Mouse (Mus musculus) hindbrain, embryonic 12.5 days (tissue): Measurements from ENCODE around the gene Nynrin. TPM values are rescaled to one million over a fixed set of nuclear protein-coding genes. Genes with fewer than 3 reads are reported as not detected.

Experiments used
- ATAC-seq: fragments of 200-750 bp; cut with Nextera tagmentation; 2 replicates; pipeline ENCODE4 v1.8.0; 2017; ENCODE audit warnings: moderate TSS enrichment; ENCODE audit not compliant: low FRiP score
- H3K27ac ChIP-seq: fragments of 300-500 bp; sonication (generic); 2 replicates; pipeline ENCODE4 v1.5.1; 2016; ENCODE audit warnings: mild to moderate bottlenecking
- H3K27me3 ChIP-seq: fragments of 300-500 bp; sonication (generic); 2 replicates; pipeline ENCODE4 v1.6.1; 2016; ENCODE audit warnings: mild to moderate bottlenecking
- H3K36me3 ChIP-seq: fragments of 300-500 bp; sonication (generic); 2 replicates; pipeline ENCODE4 v1.6.1; 2016; ENCODE audit warnings: mild to moderate bottlenecking
- H3K4me1 ChIP-seq: fragments of 300-500 bp; sonication (generic); 2 replicates; pipeline ENCODE4 v1.6.1; 2016
- H3K4me2 ChIP-seq: fragments of 300-500 bp; sonication (generic); replicated peaks from 2 replicates; pipeline ENCODE4 v1.6.1; 2016; ENCODE audit warnings: mild to moderate bottlenecking
- H3K4me3 ChIP-seq: fragments of 300-500 bp; sonication (generic); 2 replicates; pipeline ENCODE4 v1.5.1; 2016; ENCODE audit warnings: mild to moderate bottlenecking
- H3K9ac ChIP-seq: fragments of 300-500 bp; sonication (generic); 2 replicates; pipeline ENCODE4 v1.6.1; 2016; ENCODE audit warnings: mild to moderate bottlenecking, moderate library complexity
- H3K9me3 ChIP-seq: fragments of 300-500 bp; sonication (generic); replicated peaks from 2 replicates; pipeline ENCODE4 v1.6.1; 2016; ENCODE audit warnings: mild to moderate bottlenecking
- WGBS: fragments of 180-500 bp; shearing (Covaris S2); methylation state at CpG from one replicate; pipeline ENCODE4 v1.1.7; 2016; 5-methylcytosine and 5-hydroxymethylcytosine counted together
- polyA plus RNA-seq: library from polyadenylated mRNA; unstranded; fragments of >200 nt; fragmentation: Nextera tagmentation; extraction: Ambion mirVana; gene quantifications from 2 replicates; pipeline ENCODE4 v1.2.1, GENCODE M21; 2016

Nynrin gene
- polyA plus RNA-seq, 1 experiment from 2014 or later = 30.4 TPM

DNA sequence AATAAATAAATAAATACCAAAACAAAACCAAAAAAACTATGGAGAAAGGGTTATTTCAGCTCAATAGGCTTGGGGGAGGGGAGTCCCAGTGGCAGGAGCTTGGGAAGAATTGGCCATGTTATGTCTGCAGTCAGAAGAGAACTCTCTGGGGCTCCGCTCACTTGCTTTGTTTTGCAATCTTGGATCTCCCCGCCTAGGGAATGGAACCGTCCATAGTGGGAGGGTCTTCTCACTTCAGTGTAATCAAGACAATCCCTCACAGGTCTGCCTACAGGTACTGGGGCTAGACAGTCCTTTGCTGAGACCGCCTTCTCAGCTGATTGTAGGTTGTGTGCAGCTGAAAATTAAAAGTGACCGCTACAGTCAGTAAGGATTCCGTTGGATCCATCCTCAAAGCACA, 15.7 kb downstream of the Nynrin start:
- Histone ChIP-seq H3K9ac (no peak overlapping the region), H3K27me3 (no peaks in the 10 kb centered on the region), H3K4me3 (no peak overlapping the region), H3K9me3 (no peaks in the 10 kb centered on the region), H3K36me3 (peaks cover 77% of the 10 kb centered on the region), H3K4me2 (no peak overlapping the region), H3K27ac (no peak overlapping the region), H3K4me1 (peaks cover 13% of the 10 kb centered on the region; the same call in 1 of the 2 replicates)
- 97% methylated on average over 6 of the region's 6 CpGs for WGBS
- no peak for ATAC-seq

GRCm38 (mm10) chr14:55872039-55872438, 18.2 kb downstream of the Nynrin start:
- peaks cover 13% of the 10 kb centered on the region; the same call in 1 of the 2 replicates for H3K4me1 ChIP-seq
- no peak for ATAC-seq
- H3K4me2 ChIP-seq = no peak overlapping the region
- H3K9ac ChIP-seq = no peak overlapping the region
- peaks cover 53% of the 10 kb centered on the region for H3K36me3 ChIP-seq
- H3K27me3 ChIP-seq = no peaks in the 10 kb centered on the region
- no peaks in the 10 kb centered on the region for H3K9me3 ChIP-seq
- H3K4me3 ChIP-seq = no peak overlapping the region
- H3K27ac ChIP-seq = no peak overlapping the region
- WGBS = 92% methylated on average over 12 of the region's 12 CpGs

DNA sequence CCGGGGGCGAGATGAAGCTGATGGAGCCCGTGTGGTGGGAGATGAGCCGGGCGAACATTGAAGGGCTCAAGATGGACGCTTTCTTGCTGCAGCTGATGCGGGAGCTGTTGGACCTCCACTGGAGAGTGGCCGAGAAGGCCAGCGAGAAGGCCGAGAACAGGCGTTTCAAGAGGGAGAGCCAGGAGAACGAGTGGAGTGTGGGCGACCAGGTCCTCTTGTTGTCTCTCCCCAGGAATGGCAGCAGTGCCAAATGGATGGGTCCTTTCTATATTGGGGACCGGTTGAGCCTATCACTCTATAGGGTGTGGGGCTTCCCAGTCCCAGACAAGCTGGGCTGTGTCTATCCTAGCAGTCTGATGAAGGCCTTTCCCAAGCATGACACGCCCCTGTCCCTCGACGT, 18.7 kb downstream of the Nynrin start:
- peaks cover 53% of the 10 kb centered on the region for H3K36me3 ChIP-seq
- no peak overlapping the region for H3K27ac ChIP-seq
- no peak overlapping the region for H3K4me2 ChIP-seq
- no peak overlapping the region for H3K4me3 ChIP-seq
- H3K27me3 ChIP-seq = no peaks in the 10 kb centered on the region
- H3K4me1 ChIP-seq = peaks cover 13% of the 10 kb centered on the region; the same call in 1 of the 2 replicates
- no peak; the same call in 1 of the 2 replicates for ATAC-seq
- H3K9me3 ChIP-seq = no peaks in the 10 kb centered on the region
- WGBS = 91% methylated on average over 17 of the region's 17 CpGs
- no peak overlapping the region for H3K9ac ChIP-seq

GRCm38 (mm10) chr14:55873242-55873713, 19.5 kb downstream of the Nynrin start:
- H3K36me3 ChIP-seq = peaks cover 45% of the 10 kb centered on the region
- H3K4me2 ChIP-seq = peak overlapping the region; percentile 29
- no peaks in the 10 kb centered on the region for H3K27me3 ChIP-seq
- WGBS = 84% methylated on average over 8 of the region's 8 CpGs
- no peak overlapping the region; the same call in 1 of the 2 replicates for H3K9ac ChIP-seq
- no peaks in the 10 kb centered on the region for H3K9me3 ChIP-seq
- peaks cover 13% of the 10 kb centered on the region; the same call in 1 of the 2 replicates for H3K4me1 ChIP-seq
- H3K27ac ChIP-seq = peak overlapping the region; percentile 58
- peak; percentile 39 for ATAC-seq
- H3K4me3 ChIP-seq = no peak overlapping the region

DNA sequence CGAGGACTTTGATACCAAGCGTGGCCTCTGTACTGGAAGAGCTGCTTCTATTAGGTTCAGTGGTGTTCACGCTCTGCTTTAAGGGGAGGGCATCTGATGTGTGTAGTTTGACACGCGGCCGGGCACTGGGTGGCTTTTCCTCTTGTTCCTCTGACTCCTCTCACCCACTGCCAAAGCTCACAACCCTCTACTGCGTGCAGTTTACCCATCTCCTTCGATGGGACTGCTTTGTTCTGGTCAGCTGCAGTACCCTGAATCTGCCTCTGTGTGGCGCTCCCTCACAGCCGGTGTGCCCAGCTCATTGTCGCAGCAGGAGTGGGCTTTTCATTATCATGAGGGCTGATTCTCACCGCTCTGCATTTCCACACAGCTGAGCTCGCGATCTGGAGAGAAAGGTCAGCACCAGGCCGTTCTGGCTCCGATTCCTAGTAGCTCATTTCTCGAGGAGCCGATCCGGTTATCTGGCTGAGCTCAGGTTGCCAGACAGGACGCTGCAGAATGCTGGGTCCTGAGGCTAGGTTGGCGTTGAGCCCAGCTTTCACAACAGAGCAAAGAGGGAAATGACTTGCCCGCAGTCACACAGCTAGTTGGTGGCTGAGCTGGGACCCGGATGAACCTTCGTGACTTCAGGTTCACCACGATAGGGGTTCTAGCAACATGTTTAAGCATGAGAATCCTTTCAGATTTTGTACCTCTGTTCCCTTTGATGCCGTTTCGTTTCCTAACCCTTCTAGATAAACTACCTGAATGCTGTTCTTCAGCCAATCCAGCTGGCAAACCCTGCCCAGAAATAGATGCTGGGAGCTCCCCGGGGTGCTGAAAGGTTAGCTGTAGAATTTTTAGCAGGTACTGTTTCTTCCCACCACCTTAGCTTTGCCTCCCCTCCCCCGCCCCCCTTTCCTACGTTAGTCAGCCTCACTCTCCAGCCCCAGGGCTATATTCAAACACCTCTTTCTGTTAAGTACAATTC, 20.2 kb downstream of the Nynrin start:
- ATAC-seq = peak; percentile 81
- no peak overlapping the region; the same call in 1 of the 2 replicates for H3K9ac ChIP-seq
- H3K36me3 ChIP-seq = peaks cover 38% of the 10 kb centered on the region
- peaks cover 13% of the 10 kb centered on the region; the same call in 1 of the 2 replicates for H3K4me1 ChIP-seq
- H3K9me3 ChIP-seq = no peaks in the 10 kb centered on the region
- WGBS = 16% methylated on average over 30 of the region's 30 CpGs
- peak overlapping the region; percentile 29 for H3K4me2 ChIP-seq
- no peak overlapping the region for H3K4me3 ChIP-seq
- H3K27me3 ChIP-seq = no peaks in the 10 kb centered on the region
- H3K27ac ChIP-seq = peak overlapping the region; percentile 58

DNA sequence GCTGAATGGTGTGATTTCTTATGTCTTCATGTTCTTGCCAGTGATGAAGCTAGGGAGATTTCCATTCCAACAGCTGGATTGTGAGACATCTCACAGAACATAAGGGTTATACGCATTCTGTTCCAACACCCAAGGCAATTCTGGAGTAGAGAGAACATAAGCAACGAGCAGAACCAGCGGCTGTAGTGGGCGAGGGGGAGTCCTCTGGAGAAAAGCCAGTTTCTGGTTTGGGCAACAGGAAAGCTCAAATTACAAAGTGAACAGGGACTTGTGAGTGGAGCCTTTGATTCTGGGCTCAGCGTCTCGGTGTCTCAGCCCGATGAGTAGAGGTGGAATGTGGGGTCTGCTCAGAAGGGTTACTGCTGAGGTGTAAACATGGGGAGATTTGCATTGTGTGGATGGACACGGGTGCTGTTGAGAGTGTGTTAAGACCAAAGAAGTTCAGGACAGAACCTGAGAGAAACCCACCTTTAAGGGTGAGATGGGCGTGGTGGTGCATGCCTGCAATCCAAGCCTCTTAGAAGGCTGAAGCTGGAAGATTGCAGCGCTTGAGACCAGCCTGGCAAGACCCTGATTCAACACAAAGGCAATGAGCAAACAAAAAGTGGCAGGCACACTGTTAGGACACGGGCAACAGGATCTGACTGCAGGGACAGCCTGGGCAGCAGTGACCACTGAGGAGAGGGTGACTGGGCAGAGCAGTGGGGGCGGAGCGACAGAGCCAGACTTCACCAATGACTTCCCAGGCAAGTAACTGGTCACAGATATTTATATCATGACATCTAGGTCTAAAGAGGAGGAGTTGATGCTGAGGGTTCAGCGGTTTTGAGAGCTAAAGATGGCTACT, 23.9 kb downstream of the Nynrin start:
- Histone ChIP-seq H3K4me2 (0 out of 2 replicates have a peak overlapping the region, but pooled peaks have one; percentile 15), H3K36me3 (peaks cover 2% of the 10 kb centered on the region; the same call in 1 of the 2 replicates), H3K27ac (peak overlapping the region; percentile 17; the same call in 1 of the 2 replicates), H3K9ac (no peak overlapping the region), H3K4me3 (no peak overlapping the region), H3K27me3 (no peaks in the 10 kb centered on the region), H3K9me3 (no peaks in the 10 kb centered on the region), H3K4me1 (peaks cover 13% of the 10 kb centered on the region; the same call in 1 of the 2 replicates)
- 28% methylated on average over 14 of the region's 14 CpGs for WGBS
- no peak for ATAC-seq

GRCm38 (mm10) chr14:55878316-55878940, 24.6 kb downstream of the Nynrin start:
- no peak overlapping the region for H3K4me3 ChIP-seq
- no peak overlapping the region for H3K27ac ChIP-seq
- no peaks in the 10 kb centered on the region for H3K36me3 ChIP-seq
- H3K9me3 ChIP-seq = no peaks in the 10 kb centered on the region
- 38% methylated on average over 7 of the region's 7 CpGs for WGBS
- peaks cover 9% of the 10 kb centered on the region; the same call in 1 of the 2 replicates for H3K4me1 ChIP-seq
- no peak overlapping the region for H3K9ac ChIP-seq
- no peak for ATAC-seq
- no peaks in the 10 kb centered on the region for H3K27me3 ChIP-seq
- H3K4me2 ChIP-seq = no peak overlapping the region

- Histone ChIP-seq H3K27me3 (no peaks in the 10 kb centered on the region), H3K4me3 (no peak overlapping the region), H3K36me3 (no peaks in the 10 kb centered on the region), H3K27ac (no peak overlapping the region), H3K9me3 (no peaks in the 10 kb centered on the region), H3K9ac (no peak overlapping the region), H3K4me1 (peaks cover 13% of the 10 kb centered on the region), H3K4me2 (no peak overlapping the region)
- no peak for ATAC-seq
- WGBS = 50% methylated on average over 1 of the region's 1 CpGs
Observed at GRCm38 (mm10) chr14:55879623-55880022, 25.8 kb downstream of the Nynrin start.

DNA sequence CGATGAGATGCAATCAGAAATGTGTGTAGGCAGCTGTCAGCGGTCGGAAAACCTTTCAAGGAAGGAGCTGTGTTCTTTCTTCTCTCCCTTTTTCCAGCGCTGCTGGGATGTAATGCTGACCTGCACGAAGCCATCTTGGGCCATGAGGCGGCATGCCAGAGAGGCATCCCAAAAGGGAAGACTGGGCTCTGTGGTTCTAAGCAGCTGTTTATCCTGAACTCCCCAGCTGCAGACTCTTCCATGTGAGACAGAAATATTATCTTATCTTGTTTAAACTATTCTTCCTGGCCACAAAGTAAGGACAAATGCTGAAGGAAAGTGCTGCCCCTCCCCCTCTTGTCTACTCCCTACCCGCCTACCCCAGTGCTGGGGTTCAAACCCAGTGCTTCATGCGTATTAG, 27.2 kb downstream of the Nynrin start:
- no peaks in the 10 kb centered on the region for H3K9me3 ChIP-seq
- no peak overlapping the region for H3K4me2 ChIP-seq
- H3K4me3 ChIP-seq = no peak overlapping the region
- no peak for ATAC-seq
- H3K9ac ChIP-seq = no peak overlapping the region
- H3K27me3 ChIP-seq = no peaks in the 10 kb centered on the region
- peaks cover 25% of the 10 kb centered on the region for H3K4me1 ChIP-seq
- 82% methylated on average over 8 of the region's 8 CpGs for WGBS
- H3K36me3 ChIP-seq = no peaks in the 10 kb centered on the region
- H3K27ac ChIP-seq = no peak overlapping the region

- Histone ChIP-seq H3K27me3 (no peaks in the 10 kb centered on the region), H3K9me3 (no peaks in the 10 kb centered on the region), H3K4me1 (peaks cover 30% of the 10 kb centered on the region), H3K9ac (no peak overlapping the region), H3K27ac (no peak overlapping the region), H3K36me3 (peaks cover 6% of the 10 kb centered on the region), H3K4me3 (no peak overlapping the region), H3K4me2 (no peak overlapping the region)
- no peak for ATAC-seq
- 70% methylated on average over 6 of the region's 6 CpGs for WGBS
Observed at GRCm38 (mm10) chr14:55882171-55882641, 28.4 kb downstream of the Nynrin start.

- H3K4me1 ChIP-seq = peaks cover 27% of the 10 kb centered on the region
Observed at GRCm38 (mm10) chr14:55883149-55883661, 29.4 kb downstream of the Nynrin start.

More at GRCm38 (mm10) chr14:55883149-55883661, 29.4 kb downstream of the Nynrin start:
- H3K27me3 ChIP-seq = no peaks in the 10 kb centered on the region
- no peak overlapping the region for H3K4me2 ChIP-seq
- ATAC-seq = no peak
- no peak overlapping the region for H3K4me3 ChIP-seq
- no peak overlapping the region for H3K9ac ChIP-seq
- 91% methylated on average over 13 of the region's 13 CpGs for WGBS
- peaks cover 16% of the 10 kb centered on the region for H3K36me3 ChIP-seq
- H3K9me3 ChIP-seq = no peaks in the 10 kb centered on the region
- H3K27ac ChIP-seq = no peak overlapping the region
